Mouse (Mus musculus) intestine, postnatal 0 days (tissue): ENCODE data around the gene Opcml. TPM values are rescaled to one million over a fixed set of nuclear protein-coding genes. Genes with fewer than 3 reads are reported as not detected.

Experiments
- ATAC-seq: fragments of 200-750 bp; cut with Nextera tagmentation; 2 replicates; pipeline ENCODE4 v1.8.0; 2017; ENCODE audit warnings: mild to moderate bottlenecking, moderate TSS enrichment, moderate library complexity
- H3K27ac ChIP-seq: fragments of 300-500 bp; sonication (generic); 2 replicates; pipeline ENCODE4 v1.5.1; 2014; ENCODE audit warnings: mild to moderate bottlenecking, low read depth, low read length, moderate library complexity
- H3K27me3 ChIP-seq: fragments of 300-500 bp; sonication (generic); replicated peaks from 2 replicates; pipeline ENCODE4 v1.6.1; 2014; ENCODE audit warnings: low read length, mixed read lengths; ENCODE audit not compliant: control insufficient read depth, insufficient read depth
- H3K36me3 ChIP-seq: fragments of 300-500 bp; sonication (generic); 2 replicates; pipeline ENCODE4 v1.6.1; 2014; ENCODE audit warnings: mild to moderate bottlenecking, moderate library complexity; ENCODE audit not compliant: control insufficient read depth, insufficient read depth
- H3K4me1 ChIP-seq: fragments of 300-500 bp; sonication (generic); replicated peaks from 2 replicates; pipeline ENCODE4 v1.6.1; 2014; ENCODE audit warnings: antibody characterized with exemption, low read length, mixed read lengths; ENCODE audit not compliant: control insufficient read depth, insufficient read depth
- H3K4me2 ChIP-seq: fragments of 300-500 bp; sonication (generic); replicated peaks from 2 replicates; pipeline ENCODE4 v1.6.1; 2014; ENCODE audit warnings: low read depth, mild to moderate bottlenecking, moderate library complexity
- H3K4me3 ChIP-seq: fragments of 300-500 bp; sonication (generic); 2 replicates; pipeline ENCODE4 v1.5.1; 2014; ENCODE audit warnings: low read depth, low read length
- H3K9ac ChIP-seq: fragments of 300-500 bp; sonication (generic); 2 replicates; pipeline ENCODE4 v1.6.1; 2014; ENCODE audit warnings: mild to moderate bottlenecking, low read depth, low read length
- H3K9me3 ChIP-seq: fragments of 300-500 bp; sonication (generic); 2 replicates; pipeline ENCODE4 v1.6.1; 2016; ENCODE audit warnings: mixed run types; ENCODE audit not compliant: control insufficient read depth
- CTCF ChIP-seq: sonication (generic); IDR thresholded peaks from 2 replicates; pipeline ENCODE4 v1.5.1; 2016; ENCODE audit warnings: low read depth, mild to moderate bottlenecking, control low read depth, antibody characterized with exemption, moderate library complexity
- WGBS: fragments of 180-500 bp; shearing (Covaris S2); extraction: QIAGEN DNeasy Blood & Tissue Kit; methylation state at CpG from one replicate; pipeline ENCODE4 v1.1.7; 2014; 5-methylcytosine and 5-hydroxymethylcytosine counted together
- polyA plus RNA-seq: library from polyadenylated mRNA; unstranded; fragments of >200 nt; fragmentation: Nextera tagmentation; extraction: Ambion mirVana; gene quantifications from 2 replicates; pipeline ENCODE4 v1.2.1, GENCODE M21; 2015

Opcml gene
- polyA plus RNA-seq, 1 experiment from 2014 or later: 1.7 TPM

DNA sequence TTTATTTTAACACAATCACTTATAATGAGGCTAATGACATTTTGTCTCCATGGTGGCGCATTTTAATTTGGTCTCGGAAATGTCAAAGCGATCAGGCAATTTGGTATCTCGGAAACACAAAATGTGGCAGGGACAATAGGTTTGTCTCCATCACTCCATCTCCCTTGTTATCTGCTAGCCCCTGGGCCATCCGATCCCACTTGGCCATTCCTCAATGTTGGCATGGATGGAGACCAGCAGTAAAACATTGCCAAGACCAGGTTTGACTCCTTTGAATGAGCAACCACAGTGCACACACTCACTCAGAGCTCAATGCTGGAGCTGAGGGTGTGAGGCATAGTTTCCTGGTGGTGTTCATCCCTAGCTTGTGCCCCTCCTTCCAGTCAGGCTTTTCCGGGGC, 32.1 kb downstream of the Opcml start:
- 93% methylated on average over 6 of the region's 6 CpGs for WGBS
- no peaks in the 10 kb centered on the region for H3K36me3 ChIP-seq
- ATAC-seq: no peak

DNA sequence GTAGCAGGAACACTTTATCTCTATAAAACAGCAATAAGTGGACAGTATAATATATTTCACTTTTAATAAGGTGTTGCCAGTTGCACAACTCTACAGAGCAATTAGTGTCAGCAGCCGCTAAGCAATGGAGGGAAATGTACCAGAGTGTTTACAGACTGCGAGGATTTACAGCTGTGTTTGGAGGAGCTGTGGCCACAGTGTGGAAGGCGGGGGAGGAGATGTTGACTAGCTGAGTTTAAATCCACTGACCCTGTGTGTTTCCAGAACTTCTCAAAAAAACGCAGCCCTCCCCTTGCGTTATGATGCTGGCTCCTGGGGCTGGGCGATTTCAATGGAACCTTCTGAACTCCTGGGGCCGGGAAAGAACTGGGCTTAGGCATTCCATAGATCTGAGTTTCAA, 33.8 kb downstream of the Opcml start:
- no peak for ATAC-seq
- no peak for TF ChIP-seq CTCF
- 30% methylated on average over 7 of the region's 7 CpGs for WGBS
- no peaks in the 10 kb centered on the region for H3K27me3 ChIP-seq
- H3K4me3 ChIP-seq: no peak overlapping the region
- no peaks in the 10 kb centered on the region for H3K36me3 ChIP-seq
- H3K9ac ChIP-seq: no peak overlapping the region
- H3K9me3 ChIP-seq: no peaks in the 10 kb centered on the region
- H3K27ac ChIP-seq: no peak overlapping the region
- H3K4me1 ChIP-seq: no peaks in the 10 kb centered on the region
- H3K4me2 ChIP-seq: no peak overlapping the region

More for the DNA sequence above, 32.1 kb downstream of the Opcml start:
- Histone ChIP-seq H3K4me2 (no peak overlapping the region), H3K4me1 (no peaks in the 10 kb centered on the region), H3K9ac (no peak overlapping the region), H3K4me3 (no peak overlapping the region), H3K9me3 (no peaks in the 10 kb centered on the region), H3K27ac (no peak overlapping the region), H3K27me3 (no peaks in the 10 kb centered on the region)
- no peak for TF ChIP-seq CTCF

DNA sequence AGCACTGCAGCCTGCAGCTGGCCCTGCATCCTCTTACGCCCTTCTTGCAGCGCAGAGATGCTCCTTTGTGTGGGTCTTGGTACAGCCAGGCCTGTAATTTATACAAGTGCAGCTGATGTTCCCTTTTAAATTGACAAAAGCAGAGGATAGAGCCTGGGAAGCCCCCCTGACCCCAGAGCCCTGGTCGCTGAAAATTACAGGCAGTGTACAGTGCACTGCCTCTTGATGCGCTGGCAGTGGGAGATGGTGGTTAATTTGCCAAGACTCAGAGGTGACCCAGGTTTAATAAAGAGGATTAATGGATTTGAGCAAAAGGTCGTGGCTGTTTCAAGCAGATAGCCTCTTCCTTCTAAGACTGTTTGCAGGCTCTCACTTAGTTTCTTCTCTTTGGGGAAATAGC, 39.9 kb downstream of the Opcml start:
- Histone ChIP-seq H3K36me3 (no peaks in the 10 kb centered on the region), H3K4me2 (no peak overlapping the region), H3K4me3 (no peak overlapping the region), H3K4me1 (no peaks in the 10 kb centered on the region), H3K27ac (no peak overlapping the region), H3K9ac (no peak overlapping the region), H3K9me3 (no peaks in the 10 kb centered on the region), H3K27me3 (no peaks in the 10 kb centered on the region)
- no peak for ATAC-seq
- WGBS: 59% methylated on average over 5 of the region's 5 CpGs
- no peak for TF ChIP-seq CTCF

- Histone ChIP-seq H3K27me3 (no peaks in the 10 kb centered on the region), H3K9ac (no peak overlapping the region), H3K4me2 (no peak overlapping the region), H3K36me3 (no peaks in the 10 kb centered on the region), H3K4me3 (no peak overlapping the region), H3K9me3 (no peaks in the 10 kb centered on the region), H3K4me1 (no peaks in the 10 kb centered on the region), H3K27ac (no peak overlapping the region)
- 76% methylated on average over 5 of the region's 5 CpGs for WGBS
- no peak for ATAC-seq
- TF ChIP-seq CTCF: no peak
Measured at GRCm38 (mm10) chr9:27842806-27843205, 52.2 kb downstream of the Opcml start.

GRCm38 (mm10) chr9:27871624-27872023, 81.0 kb downstream of the Opcml start:
- Histone ChIP-seq H3K36me3 (no peaks in the 10 kb centered on the region), H3K4me3 (no peak overlapping the region), H3K27ac (no peak overlapping the region), H3K9ac (no peak overlapping the region), H3K27me3 (no peaks in the 10 kb centered on the region), H3K4me2 (no peak overlapping the region), H3K4me1 (no peaks in the 10 kb centered on the region), H3K9me3 (no peaks in the 10 kb centered on the region)
- 59% methylated on average over 3 of the region's 3 CpGs for WGBS
- no peak for TF ChIP-seq CTCF
- no peak for ATAC-seq

DNA sequence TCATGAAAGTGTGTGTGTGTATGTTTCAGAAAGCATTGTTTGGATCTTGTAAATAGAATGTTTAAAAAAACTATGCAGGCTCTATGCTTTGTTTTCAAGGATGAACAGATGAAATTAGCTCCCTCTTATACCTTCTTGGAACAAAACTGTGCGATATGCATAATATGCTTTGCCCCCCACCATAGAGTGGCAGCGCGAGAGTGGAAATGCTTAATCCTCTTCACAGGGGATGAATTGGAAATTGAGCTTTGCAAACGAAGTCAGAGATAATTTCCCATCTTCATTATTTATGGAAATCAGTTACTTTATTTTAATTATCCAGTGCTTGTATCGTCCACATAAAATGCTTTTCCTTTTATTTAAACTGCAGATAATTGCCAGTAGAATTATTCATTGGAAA, 99.1 kb downstream of the Opcml start:
- H3K4me1 ChIP-seq: no peaks in the 10 kb centered on the region
- no peak overlapping the region for H3K27ac ChIP-seq
- H3K36me3 ChIP-seq: no peaks in the 10 kb centered on the region
- no peaks in the 10 kb centered on the region for H3K9me3 ChIP-seq
- H3K27me3 ChIP-seq: no peaks in the 10 kb centered on the region
- no peak overlapping the region for H3K4me2 ChIP-seq
- WGBS: 80% methylated on average over 5 of the region's 5 CpGs
- no peak for TF ChIP-seq CTCF
- no peak overlapping the region for H3K9ac ChIP-seq
- ATAC-seq: no peak
- H3K4me3 ChIP-seq: no peak overlapping the region

- no peak for TF ChIP-seq CTCF
- no peak overlapping the region for H3K9ac ChIP-seq
- no peaks in the 10 kb centered on the region for H3K9me3 ChIP-seq
- H3K4me1 ChIP-seq: no peaks in the 10 kb centered on the region
- H3K27me3 ChIP-seq: no peaks in the 10 kb centered on the region
- no peak for ATAC-seq
- no peak overlapping the region for H3K27ac ChIP-seq
- H3K36me3 ChIP-seq: no peaks in the 10 kb centered on the region
- WGBS: 46% methylated on average over 3 of the region's 3 CpGs
- H3K4me3 ChIP-seq: no peak overlapping the region
- H3K4me2 ChIP-seq: no peak overlapping the region
Measured at GRCm38 (mm10) chr9:27917250-27917649, 126.7 kb downstream of the Opcml start.
